Mouse (Mus musculus) brain, embryonic 18.5 days (tissue): ENCODE measurements at regions not wholly inside any gene's neighbourhood (a gene's known extent, or its start where the extent isn't known, plus 50 kb on each side); places are given as distances from the start of the nearest gene placed in this dataset.

Experiments
- DNase-seq: peaks from one replicate; pipeline ENCODE4 v3.0.0-alpha.2; 2012; ENCODE audit warnings: low read depth, low spot score

DNA sequence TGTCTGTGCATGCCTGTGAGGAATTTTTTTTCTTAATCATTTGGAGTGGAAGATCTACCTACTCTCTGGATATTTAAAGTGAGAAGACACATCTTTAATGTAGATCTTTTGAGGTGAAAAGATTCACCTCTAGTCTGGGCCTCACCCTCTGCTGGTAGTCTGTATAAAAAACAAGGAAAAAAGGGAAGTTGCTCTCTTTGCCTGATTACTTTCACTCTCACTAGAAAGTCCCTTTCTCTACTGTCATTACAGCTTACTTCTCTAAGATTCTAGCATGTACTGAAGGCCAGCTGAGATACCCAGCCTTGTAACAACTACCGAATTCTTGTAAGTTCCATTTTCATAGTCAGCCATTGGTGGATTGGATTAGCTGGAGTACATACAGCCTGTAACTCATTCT is 3791.9 kb downstream of the 9330182O14Rik start:
- DNase-seq: no peak

DNA sequence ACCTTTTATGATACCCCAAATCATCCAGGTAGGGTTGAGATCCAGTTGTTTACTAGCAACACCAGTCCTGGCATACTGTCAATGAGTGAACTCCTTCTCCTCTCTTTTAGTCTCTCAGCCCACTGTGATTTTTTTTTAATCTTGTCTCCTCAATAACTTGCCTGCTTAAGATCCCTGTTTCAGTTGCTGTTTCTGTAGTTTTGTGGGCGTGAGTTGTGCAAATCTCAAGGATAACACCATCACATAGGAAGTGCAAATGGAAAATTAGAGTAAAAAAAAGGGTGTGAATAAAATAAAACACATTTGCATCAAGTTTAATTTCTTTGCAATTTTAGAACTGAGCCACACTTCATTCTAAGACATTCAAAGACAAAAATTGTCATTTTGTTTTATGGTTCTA is 3799.4 kb downstream of the 9330182O14Rik start:
- no peak for DNase-seq

DNA sequence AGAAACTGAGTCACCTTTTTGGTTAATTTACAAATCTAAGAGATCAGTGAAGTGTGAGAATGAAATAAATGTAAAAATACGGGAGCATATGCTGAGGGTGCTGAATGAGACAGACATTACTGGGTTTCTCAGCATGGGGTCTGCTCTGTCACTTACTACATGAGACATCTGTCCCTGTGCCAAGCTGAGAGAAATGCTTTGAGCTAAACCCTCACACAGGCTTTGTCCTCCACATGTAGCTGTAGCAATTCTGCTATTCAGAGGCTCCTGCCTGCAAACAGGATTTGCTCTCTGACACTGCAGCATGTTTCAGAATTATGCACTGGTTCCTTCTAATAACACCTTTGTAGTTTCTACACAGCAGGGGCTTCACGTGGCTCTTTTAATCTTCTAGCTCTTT is 3806.3 kb downstream of the 9330182O14Rik start:
- DNase-seq: peak; percentile 60

DNA sequence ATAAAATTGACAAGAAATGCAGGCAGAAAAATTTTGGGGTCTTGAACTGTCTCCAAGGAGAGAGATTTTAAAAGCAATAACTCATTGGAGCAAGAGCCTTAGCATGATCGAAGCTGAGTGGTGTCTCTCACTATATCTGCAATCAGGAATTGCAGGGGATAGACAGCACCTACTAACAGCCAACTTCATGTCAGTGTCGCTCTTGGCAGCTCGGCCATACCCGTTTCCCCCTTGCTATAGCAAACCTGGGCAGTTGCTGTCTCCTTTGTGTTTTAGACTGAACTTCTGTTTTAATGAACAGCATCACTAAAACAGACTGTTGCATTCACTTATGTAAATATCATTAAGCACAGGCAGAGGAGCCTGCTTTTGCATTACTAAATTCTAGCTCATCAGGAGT is 3806.7 kb downstream of the 9330182O14Rik start:
- DNase-seq: no peak

DNA sequence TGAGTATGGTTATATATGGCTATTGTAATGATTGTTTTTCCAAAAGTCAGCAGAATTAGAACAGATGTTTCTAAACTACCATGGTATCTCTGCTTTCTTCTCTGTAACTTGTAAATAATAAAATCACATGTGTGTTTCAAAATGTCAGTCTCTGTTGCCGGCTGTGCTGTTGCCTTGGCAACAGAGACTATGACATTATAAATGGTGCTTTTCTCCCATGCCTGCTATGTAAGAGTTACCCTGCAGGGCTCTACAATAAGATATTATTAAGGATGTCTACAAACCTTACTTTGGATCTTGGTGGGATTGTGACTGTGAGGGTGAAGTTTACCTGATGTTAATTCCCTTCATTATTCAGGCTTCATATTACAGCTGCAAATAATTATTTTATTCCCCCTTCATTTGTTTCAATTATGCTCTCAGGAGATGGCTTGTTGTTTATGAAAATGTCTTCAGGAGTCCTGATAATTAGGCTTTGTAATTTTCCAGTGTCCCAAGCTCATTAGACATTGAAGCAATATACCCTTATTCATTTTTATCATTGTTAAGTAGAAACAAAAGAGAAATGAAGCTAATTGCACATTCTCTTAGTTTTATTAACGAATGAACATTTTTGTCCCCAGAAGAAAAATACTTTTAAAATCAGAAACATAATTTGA is 3808.0 kb downstream of the 9330182O14Rik start:
- no peak for DNase-seq

DNA sequence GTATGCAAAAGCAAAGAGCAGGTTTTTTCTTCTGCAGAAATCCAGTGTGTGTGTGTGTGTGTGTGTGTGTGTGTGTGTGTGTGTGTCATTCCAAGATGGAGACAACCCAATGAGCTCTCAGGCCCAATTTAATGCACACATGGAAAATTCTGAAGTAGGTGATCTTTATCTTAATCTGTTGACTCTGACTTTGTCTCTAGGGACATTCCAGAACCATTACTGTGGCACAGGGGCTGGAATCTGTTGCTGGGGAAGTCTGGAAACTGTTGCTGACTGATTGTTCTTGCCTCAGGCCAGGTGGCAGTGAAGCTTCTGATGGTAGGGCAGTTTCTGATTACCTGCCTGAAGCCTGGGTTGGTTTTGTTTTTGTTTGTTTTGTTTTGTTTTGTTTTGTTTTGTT is 3850.8 kb downstream of the 9330182O14Rik start:
- DNase-seq: no peak

DNA sequence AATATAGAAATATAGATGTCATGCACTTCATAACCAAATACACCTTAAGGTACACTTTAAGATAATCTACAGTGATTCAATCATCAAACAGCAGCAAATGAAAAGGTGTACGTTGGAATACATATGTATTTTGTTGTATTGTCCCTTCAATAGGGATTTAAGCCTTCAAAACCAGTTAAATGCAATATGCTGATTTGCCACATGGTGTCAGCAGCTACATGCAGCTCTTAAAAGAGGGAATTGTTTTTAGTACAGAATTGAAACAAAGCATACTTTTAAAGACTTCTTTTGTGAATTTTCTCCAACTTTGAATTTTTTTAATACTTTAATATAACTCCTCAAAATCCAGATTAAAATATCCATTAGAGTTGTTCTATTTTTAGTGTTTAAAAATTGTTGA is 3857.1 kb downstream of the 9330182O14Rik start:
- DNase-seq: peak; percentile 46

DNA sequence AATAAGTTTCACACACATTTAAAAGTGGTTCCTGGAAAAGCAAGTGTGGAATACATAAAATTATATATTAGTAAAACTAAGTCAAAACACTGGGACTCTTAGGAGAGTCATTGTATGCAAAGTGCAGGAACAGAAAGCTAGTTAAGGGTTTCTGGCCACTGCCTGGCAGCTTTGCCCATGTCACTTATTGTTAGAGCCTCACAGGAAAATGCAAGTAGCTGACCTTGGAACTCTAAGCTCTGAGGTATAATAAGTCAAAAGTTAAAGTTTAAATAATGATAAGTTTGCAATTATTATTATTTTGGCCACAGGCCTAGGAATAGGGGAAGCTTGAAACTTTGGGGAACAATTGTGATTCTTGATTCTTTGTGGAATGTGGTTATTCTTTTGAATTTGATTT is 3858.8 kb downstream of the 9330182O14Rik start:
- DNase-seq: no peak

DNA sequence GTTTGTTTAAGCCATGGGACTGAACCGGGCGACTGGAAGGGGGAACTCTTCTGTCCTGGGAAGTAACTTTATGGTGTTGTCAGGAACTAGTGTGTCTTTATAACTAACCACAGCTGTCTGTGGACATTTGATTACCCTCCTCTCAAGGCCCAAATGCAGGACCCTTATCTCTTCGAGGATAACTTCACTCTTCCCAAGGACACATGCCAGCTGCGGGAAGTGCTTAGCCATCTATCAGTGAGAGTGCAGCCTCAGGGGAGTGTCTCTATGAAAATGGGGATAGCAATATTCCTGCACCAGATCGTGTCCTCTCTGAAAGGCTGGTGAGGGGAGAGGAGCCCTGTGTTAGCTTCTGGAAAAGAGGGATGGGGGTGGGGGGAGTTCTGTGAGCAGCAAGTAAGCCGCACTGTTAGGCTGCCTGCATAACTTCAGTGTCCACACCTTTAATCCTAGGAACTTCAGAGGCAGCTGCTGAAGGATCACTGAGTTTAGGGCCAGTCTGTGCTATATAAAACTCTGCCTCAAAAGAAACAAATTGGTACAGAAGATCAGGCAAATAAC is 3892.4 kb downstream of the 9330182O14Rik start:
- no peak for DNase-seq

DNA sequence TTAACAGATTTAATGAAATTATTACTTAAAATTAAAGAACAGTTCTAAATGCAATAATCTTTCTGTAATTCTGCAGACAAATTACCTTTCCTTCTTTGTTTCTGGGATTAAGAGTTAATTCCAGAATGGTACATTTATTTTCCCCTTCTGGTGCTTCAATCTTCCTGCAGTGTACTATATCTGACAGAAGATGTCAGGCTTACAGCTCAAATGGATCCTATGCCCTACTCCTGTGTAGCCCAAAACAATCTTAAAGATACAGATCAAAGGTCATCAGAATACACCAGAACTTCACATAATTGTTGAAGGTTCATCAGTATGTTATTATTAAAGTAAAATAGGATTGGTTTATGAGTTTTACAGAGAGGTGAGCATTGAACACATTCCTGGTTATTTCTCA is 3901.7 kb downstream of the 9330182O14Rik start:
- peak; percentile 16 for DNase-seq

DNA sequence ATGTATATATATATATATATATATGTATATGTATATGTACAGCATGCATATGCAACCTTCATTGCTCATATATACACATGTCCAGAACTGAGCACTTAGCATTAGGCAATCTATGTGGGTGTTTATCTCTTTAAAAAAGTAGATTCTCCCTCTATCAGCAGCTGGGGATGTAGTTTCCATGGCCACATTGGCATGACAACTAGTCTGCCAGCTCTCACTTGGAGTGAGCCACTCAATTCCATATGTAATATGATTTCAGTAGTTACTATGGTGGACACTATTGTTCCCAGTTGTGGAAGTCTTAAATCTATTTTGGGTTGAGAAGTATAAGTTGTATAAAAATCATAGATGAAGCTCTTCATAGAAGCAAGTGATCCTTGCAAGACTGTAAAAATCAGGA is 3903.7 kb downstream of the 9330182O14Rik start:
- DNase-seq: no peak

DNA sequence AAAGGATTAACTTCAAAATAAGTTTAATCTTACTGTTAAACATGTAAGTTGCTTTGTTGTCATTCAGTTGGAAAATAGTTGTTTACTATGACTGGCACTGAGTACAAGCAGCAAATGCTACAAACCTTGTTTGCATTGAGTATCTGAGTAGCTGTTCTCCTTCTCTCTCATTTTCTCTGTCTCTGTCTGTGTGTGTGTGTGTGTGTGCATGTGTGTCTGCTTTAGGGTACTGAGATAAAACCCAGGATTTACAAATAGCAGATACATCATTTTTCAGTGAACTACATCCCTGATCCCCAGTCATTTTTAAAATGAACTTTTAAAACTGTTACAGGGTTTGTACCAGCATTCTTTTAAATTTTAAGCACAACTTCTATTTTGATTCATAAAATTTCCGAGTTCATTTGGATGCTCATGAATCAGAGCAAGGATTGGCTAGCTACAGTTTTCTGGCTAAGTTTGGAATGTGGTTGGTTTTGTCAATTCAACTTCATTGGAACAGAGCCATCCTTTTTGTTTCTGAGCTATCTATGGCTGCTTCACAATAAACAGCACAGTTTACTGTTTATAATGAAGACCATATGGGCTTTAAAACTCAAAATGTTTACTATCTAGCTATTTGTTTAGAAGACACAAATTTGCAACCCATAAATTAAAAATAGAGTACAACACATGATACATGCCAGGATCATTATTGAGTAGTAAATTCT is 3916.6 kb downstream of the 9330182O14Rik start:
- DNase-seq: no peak

DNA sequence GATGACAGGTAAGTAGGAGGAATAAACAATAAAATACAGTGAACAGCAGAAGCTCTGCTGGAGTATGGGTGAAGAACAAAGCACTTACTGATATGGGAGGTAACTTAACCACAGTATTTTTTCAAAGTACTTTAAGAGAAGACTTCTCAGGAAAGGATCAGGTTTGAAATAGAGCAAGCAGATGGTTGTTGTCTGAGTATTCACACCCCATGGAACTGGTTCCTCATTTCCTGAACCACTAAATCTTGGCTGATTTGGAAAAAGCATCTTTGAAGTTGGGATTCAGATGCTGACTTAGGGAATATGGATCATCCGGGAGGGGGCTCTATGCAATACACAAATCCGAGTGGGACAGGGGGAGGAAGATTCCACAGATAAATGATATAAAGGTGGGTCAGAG is 3930.7 kb downstream of the 9330182O14Rik start:
- DNase-seq: no peak

DNA sequence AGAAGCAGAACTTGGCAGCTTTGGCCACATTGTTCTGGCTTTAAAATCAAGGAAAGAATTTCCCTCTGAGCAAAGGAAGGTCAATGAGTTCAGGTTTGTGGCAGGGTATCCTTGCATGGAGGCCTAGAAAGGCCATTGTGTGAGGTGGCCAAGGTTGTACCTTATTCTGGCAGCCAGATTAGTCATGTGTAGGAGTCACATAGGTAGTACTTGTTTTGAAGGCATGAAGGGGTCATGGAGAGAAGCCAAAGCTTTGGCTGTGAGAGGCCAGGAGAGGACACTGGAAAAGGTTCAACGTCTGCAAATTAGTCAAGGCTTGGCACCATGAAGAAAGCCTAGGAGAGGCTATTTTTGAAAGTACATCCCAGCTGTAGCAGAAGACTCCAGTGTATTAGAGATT is 3949.5 kb downstream of the 9330182O14Rik start:
- DNase-seq: no peak

DNA sequence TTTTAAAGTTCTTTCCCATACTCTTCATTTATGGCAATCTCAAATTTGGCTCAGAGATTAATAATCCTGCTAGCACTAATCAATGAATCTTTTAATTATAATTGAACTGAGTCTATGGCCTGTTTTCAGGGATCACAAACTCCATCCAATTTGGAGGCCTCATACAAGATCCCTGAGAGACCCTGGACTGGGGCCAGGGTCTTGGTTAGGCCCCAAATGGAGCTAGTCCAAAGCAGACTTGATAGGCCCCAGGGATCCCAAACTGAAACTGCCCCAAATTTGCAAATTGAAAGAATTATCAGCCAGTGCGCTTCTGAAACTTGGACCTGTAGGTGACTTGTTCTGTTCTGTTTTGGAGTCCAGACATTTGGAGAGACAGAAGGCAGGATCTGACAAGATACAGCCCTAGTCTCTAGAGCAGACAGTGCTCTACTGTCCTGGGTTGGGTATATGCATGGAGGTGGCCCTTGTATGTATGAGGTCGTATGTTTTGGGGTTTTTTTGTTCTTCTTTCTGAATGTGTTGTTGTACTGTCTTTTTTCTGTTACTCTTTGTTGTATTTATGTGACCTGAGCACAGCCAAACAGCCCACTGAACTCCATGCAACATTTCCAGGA is 3978.3 kb downstream of the 9330182O14Rik start:
- no peak for DNase-seq

DNA sequence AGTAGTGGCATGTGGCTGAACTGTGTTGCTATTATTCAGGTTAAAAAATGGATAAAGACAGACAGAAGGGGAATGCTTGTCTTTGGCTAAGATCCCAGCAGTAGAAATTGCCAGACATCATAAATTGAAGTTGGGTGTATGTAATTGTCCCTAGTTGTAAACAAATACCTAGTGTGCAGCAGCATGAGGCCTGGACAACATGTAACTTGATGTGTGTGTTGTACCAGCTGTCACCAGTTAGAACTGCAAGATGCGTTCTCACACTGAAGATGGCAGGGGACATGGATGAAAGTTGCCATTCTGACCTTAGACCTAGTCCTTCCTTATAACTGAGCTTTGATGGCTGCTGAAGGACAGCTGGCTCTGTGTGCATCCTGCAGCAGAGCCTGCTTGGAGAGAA is 4000.0 kb downstream of the 9330182O14Rik start:
- no peak for DNase-seq
